Mouse (Mus musculus): Measurements from ENCODE around the gene Lemd2. TPM values are rescaled to one million over a fixed set of nuclear protein-coding genes. Genes with fewer than 3 reads are reported as not detected.
A peak's percentile ranks its signal among the peaks of the same experiment; 100 is the strongest.

The Lemd2 gene
- total and polyA plus RNA-seq, 2 experiments from 2014 or later, result 7.1 to 40.2 TPM

DNA sequence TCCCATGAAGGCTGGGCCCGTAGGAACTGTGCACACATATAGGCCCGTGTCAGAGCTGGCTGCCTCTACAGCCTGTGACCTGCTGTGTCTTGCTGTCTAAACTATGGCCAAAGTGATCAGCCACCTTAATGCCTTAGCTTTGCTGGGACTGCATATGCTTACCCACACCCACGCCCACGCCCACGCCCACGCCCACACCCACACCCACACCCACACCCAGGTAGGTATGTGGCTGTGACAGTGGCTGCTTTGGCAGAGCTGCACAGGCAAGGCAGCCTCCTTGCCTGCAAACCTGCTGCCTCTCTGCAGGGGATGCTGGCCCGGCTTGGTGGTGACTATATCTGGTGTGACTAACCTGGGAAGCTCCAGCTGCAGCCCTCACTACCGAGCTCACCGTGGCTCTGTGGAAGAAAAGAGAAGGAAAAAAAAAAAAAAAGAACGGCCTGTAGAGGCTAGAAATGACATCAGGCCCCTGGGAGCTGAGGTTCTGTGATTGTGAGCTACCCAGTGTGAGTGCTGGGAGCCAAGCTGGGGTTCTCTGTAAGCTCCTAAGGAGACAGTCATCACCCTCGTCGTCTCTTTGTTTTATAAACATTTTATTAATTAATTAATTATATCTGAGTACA is 20.5 kb downstream of the Lemd2 start:
- H3K27ac ChIP-seq (ENCODE audit: low read depth), result no peak overlapping the region
- 82% methylated on average over 12 of the region's 12 CpGs for WGBS
- no peaks in the 10 kb centered on the region for H3K27me3 ChIP-seq (ENCODE audit: control insufficient read depth, insufficient read depth, low read length)
- no peaks in the 10 kb centered on the region for H3K4me1 ChIP-seq (ENCODE audit: control insufficient read depth, insufficient read depth)
- no peak for DNase-seq (ENCODE audit: low spot score)
- H3K4me2 ChIP-seq (ENCODE audit: low read depth, low read length), result no peak overlapping the region
- no peak for TF ChIP-seq EP300 (IDR thresholded peaks at IDR 0.05; ENCODE audit: low read depth)
- TF ChIP-seq CTCF (IDR thresholded peaks at IDR 0.05; ENCODE audit: low read depth), result no peak
- no peak overlapping the region for H3K9ac ChIP-seq (replicated peaks; ENCODE audit: low read depth, low read length)
- no peak overlapping the region for H3K4me3 ChIP-seq (ENCODE audit: low read depth, low read length)
- ATAC-seq (ENCODE audit: insufficient read depth, low read depth), result no peak
- H3K36me3 ChIP-seq (replicated peaks; ENCODE audit: control insufficient read depth, insufficient read depth, low read length), result no peaks in the 10 kb centered on the region
- H3K9me3 ChIP-seq (replicated peaks; ENCODE audit: control insufficient read depth, low read length), result no peaks in the 10 kb centered on the region

DNA sequence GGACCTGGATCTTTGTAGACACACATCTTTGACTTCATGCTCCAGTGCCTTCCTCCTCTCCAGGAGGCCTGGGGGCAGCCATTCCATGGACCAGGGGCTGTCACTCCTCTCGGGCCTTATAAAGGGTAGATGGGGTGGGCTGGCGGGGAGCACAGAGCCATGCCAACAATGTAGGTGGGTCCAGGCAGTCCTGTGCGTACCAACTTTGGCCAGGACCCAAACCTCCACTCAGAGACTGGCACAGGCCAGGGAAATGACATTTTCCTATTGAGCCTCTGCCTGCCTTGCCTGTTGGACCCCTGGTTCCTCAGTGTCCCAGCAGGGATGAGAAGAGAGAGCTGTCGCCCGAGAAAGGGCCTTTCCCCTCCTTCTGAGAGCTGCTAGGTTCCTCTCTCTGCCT is 21.9 kb downstream of the Lemd2 start:
- Histone ChIP-seq H3K4me2 (ENCODE audit: low read depth, low read length) (no peak overlapping the region), H3K27ac (ENCODE audit: low read depth) (no peak overlapping the region), H3K27me3 (ENCODE audit: control insufficient read depth, insufficient read depth, low read length) (no peaks in the 10 kb centered on the region), H3K9me3 (replicated peaks; ENCODE audit: control insufficient read depth, low read length) (no peaks in the 10 kb centered on the region), H3K9ac (replicated peaks; ENCODE audit: low read depth, low read length) (no peak overlapping the region), H3K4me3 (ENCODE audit: low read depth, low read length) (no peak overlapping the region), H3K4me1 (ENCODE audit: control insufficient read depth, insufficient read depth) (no peaks in the 10 kb centered on the region), H3K36me3 (replicated peaks; ENCODE audit: control insufficient read depth, insufficient read depth, low read length) (no peaks in the 10 kb centered on the region)
- ATAC-seq (ENCODE audit: insufficient read depth, low read depth) (no peak), DNase-seq (ENCODE audit: low spot score) (no peak)
- WGBS, result 70% methylated on average over 5 of the region's 5 CpGs
- TF ChIP-seq EP300 (IDR thresholded peaks at IDR 0.05; ENCODE audit: low read depth) (no peak), CTCF (IDR thresholded peaks at IDR 0.05; ENCODE audit: low read depth) (no peak)

DNA sequence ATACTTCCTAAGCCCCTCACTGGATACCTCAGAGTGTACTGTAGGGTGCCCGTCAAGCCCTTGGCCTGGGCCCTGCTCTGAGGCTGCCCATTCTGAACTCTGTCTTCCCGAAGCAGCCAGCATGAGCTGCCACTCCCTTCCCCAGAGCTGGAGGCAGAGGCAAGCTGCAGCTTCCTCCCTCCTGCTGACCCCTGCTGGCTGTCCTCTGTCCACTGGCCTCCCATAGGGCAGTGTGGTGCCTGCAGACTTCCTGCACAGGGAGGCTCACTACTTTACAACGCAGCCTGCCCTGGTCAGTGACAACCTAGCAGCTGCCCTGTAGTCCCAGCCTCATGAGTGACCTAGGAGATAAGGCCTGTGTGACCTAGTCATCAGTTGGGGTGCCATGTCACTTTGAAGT is 22.6 kb downstream of the Lemd2 start:
- no peaks in the 10 kb centered on the region for H3K27me3 ChIP-seq (ENCODE audit: control insufficient read depth, insufficient read depth, low read length)
- 13% methylated on average over 3 of the region's 3 CpGs for WGBS
- DNase-seq (ENCODE audit: low spot score) (no peak), ATAC-seq (ENCODE audit: insufficient read depth, low read depth) (peak; percentile 75; the same call in 1 of the 2 replicates)
- TF ChIP-seq EP300 (IDR thresholded peaks at IDR 0.05; ENCODE audit: low read depth) (no peak), CTCF (IDR thresholded peaks at IDR 0.05; ENCODE audit: low read depth) (peak; percentile 75)
- H3K9ac ChIP-seq (replicated peaks; ENCODE audit: low read depth, low read length), result no peak overlapping the region
- H3K4me2 ChIP-seq (ENCODE audit: low read depth, low read length), result no peak overlapping the region
- no peaks in the 10 kb centered on the region for H3K36me3 ChIP-seq (replicated peaks; ENCODE audit: control insufficient read depth, insufficient read depth, low read length)
- H3K4me3 ChIP-seq (ENCODE audit: low read depth, low read length), result no peak overlapping the region
- no peaks in the 10 kb centered on the region for H3K9me3 ChIP-seq (replicated peaks; ENCODE audit: control insufficient read depth, low read length)
- H3K27ac ChIP-seq (ENCODE audit: low read depth), result no peak overlapping the region
- no peaks in the 10 kb centered on the region for H3K4me1 ChIP-seq (ENCODE audit: control insufficient read depth, insufficient read depth)

DNA sequence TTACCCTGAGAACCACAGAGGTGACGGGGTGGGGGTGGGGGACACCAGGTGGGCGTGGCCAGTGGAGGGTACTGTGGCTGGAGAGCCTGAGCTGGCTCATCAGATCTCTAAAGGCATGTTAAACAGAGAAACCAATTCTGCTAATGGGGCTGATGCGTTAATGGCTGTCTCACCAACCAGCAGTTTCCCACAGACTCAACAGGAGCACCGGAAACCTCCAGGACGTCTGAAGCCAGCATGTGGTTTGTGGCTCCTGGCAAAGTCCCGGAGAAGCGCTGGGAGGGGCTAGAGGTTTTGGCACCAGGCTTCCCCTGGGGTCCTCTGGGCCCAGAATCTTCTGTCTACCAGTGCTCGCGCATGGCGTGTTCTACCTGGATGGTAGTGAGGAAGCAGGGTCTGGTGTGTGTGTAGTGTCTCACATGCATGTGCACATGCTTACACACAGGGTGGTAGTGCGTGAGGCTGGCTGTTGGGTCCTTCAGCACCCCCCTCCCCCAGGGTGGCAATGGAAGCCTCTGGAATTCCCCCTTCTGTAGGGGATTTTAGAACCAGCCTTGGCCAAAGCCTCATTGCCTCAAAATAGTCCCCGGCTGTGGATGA is 24.5 kb downstream of the Lemd2 start:
- no peaks in the 10 kb centered on the region for H3K36me3 ChIP-seq (replicated peaks; ENCODE audit: control insufficient read depth, insufficient read depth, low read length)
- no peak overlapping the region for H3K4me3 ChIP-seq (ENCODE audit: low read depth, low read length)
- no peak overlapping the region for H3K9ac ChIP-seq (replicated peaks; ENCODE audit: low read depth, low read length)
- H3K4me2 ChIP-seq (ENCODE audit: low read depth, low read length), result no peak overlapping the region
- ATAC-seq (ENCODE audit: insufficient read depth, low read depth) (no peak), DNase-seq (ENCODE audit: low spot score) (no peak)
- no peak overlapping the region for H3K27ac ChIP-seq (ENCODE audit: low read depth)
- WGBS, result 56% methylated on average over 12 of the region's 12 CpGs
- H3K27me3 ChIP-seq (ENCODE audit: control insufficient read depth, insufficient read depth, low read length), result no peaks in the 10 kb centered on the region
- no peaks in the 10 kb centered on the region for H3K4me1 ChIP-seq (ENCODE audit: control insufficient read depth, insufficient read depth)
- TF ChIP-seq EP300 (IDR thresholded peaks at IDR 0.05; ENCODE audit: low read depth), result no peak
- TF ChIP-seq CTCF (IDR thresholded peaks at IDR 0.05; ENCODE audit: low read depth), result no peak
- H3K9me3 ChIP-seq (replicated peaks; ENCODE audit: control insufficient read depth, low read length), result no peaks in the 10 kb centered on the region

DNA sequence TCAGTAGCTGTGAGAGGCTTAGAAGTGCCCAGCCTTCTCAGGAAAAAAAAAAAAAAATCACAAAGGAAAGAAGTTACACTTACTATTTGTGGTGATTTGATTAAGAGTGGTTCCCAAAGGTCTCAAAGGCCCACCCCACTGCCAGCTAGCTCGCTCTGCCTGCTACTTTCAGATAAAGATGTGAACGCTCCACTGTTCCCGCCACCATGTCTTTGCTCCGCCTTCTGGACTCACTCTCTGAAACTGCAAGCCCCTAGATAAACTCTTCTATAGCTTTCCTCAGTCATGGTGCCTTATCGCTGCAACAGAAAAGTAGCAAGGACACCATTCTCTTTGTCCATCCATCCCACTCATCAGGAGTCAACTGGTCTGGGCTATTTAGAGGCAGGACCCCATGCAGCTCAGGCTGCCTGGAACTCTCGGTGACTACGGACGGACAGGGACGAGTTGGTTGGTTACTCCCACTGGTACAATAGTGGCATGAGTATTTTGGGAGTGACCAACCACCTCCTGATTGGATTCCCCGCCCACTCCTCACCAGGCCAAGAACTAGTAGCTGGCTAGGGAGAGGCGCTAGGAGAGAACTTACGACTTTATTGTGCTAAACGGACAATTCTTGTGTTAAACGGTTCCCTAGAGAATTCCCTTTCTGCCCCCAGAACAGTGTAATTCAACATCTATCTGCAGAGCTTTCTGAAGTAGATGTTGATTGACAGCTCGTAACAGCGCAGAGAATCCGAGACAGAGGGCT is 25.7 kb downstream of the Lemd2 start:
- no peaks in the 10 kb centered on the region for H3K4me1 ChIP-seq (ENCODE audit: control insufficient read depth, insufficient read depth)
- no peak overlapping the region for H3K9ac ChIP-seq (replicated peaks; ENCODE audit: low read depth, low read length)
- no peaks in the 10 kb centered on the region for H3K9me3 ChIP-seq (replicated peaks; ENCODE audit: control insufficient read depth, low read length)
- no peak for ATAC-seq (ENCODE audit: insufficient read depth, low read depth)
- no peak for TF ChIP-seq EP300 (IDR thresholded peaks at IDR 0.05; ENCODE audit: low read depth)
- no peak for TF ChIP-seq CTCF (IDR thresholded peaks at IDR 0.05; ENCODE audit: low read depth)
- H3K4me2 ChIP-seq (ENCODE audit: low read depth, low read length), result no peak overlapping the region
- no peaks in the 10 kb centered on the region for H3K36me3 ChIP-seq (replicated peaks; ENCODE audit: control insufficient read depth, insufficient read depth, low read length)
- WGBS, result 89% methylated on average over 17 of the region's 17 CpGs
- no peaks in the 10 kb centered on the region for H3K27me3 ChIP-seq (ENCODE audit: control insufficient read depth, insufficient read depth, low read length)
- H3K4me3 ChIP-seq (ENCODE audit: low read depth, low read length), result no peak overlapping the region
- no peak overlapping the region for H3K27ac ChIP-seq (ENCODE audit: low read depth)
- no peak for DNase-seq (ENCODE audit: low spot score)
